Mouse (Mus musculus): ENCODE data around the gene Slc22a3. TPM values are rescaled to one million over a fixed set of nuclear protein-coding genes. Genes with fewer than 3 reads are reported as not detected.
A peak's percentile ranks its signal among the peaks of the same experiment; 100 is the strongest.

The Slc22a3 gene
- polyA plus RNA-seq, 3 experiments from 2014 or later, result 0.08 TPM; not detected in 2

GRCm38 (mm10) chr17:12396163-12396677 is 111.3 kb downstream of the Slc22a3 start:
- ATAC-seq, result no peak

- ATAC-seq, result no peak
These were observed 119.3 kb downstream of the Slc22a3 start for GRCm38 (mm10) chr17:12388239-12388638.

- no peak for ATAC-seq
These were observed 119.7 kb downstream of the Slc22a3 start for GRCm38 (mm10) chr17:12387781-12388180.

- ATAC-seq, result no peak
These were observed 122.3 kb downstream of the Slc22a3 start for GRCm38 (mm10) chr17:12385049-12385794.

- no peak for ATAC-seq
These were observed 125.0 kb downstream of the Slc22a3 start for GRCm38 (mm10) chr17:12382531-12382930.

- no peak for ATAC-seq
These were observed 125.9 kb downstream of the Slc22a3 start for GRCm38 (mm10) chr17:12381579-12381978.

- no peak for ATAC-seq
These were observed 127.2 kb downstream of the Slc22a3 start for GRCm38 (mm10) chr17:12380287-12380686.

GRCm38 (mm10) chr17:12377981-12378705 is 129.4 kb downstream of the Slc22a3 start, which contains the start of gene Plg:
TSS of gene Plg (plus strand) at chr17:12378608.
- ATAC-seq, result no peak

- no peak for ATAC-seq
These were observed 133.8 kb downstream of the Slc22a3 start for GRCm38 (mm10) chr17:12373601-12374144.

GRCm38 (mm10) chr17:12372021-12372420 is 135.5 kb downstream of the Slc22a3 start:
- ATAC-seq, result peak; percentile 75

- peak; percentile 62 for ATAC-seq
These were observed 136.1 kb downstream of the Slc22a3 start for GRCm38 (mm10) chr17:12371310-12371925.

GRCm38 (mm10) chr17:12370289-12370688 is 137.2 kb downstream of the Slc22a3 start:
- ATAC-seq, result no peak

GRCm38 (mm10) chr17:12369393-12369792 is 138.1 kb downstream of the Slc22a3 start:
- no peak for ATAC-seq

Other genes with a start within 250 kb of the Slc22a3 start
- gene Map3k4, start 188.9 kb downstream of the Slc22a3 start, polyA plus RNA-seq (2017; shearing (Covaris generic)), result 10 to 100 TPM; 10.6 to 11.7 (median 10.8) TPM
- not detected for gene Plg, start 129.1 kb downstream of the Slc22a3 start, polyA plus RNA-seq (2017; shearing (Covaris generic))
- 1 to 10 TPM in 2 of 3 experiments, under 1 TPM in 1; 0.43 to 8.6 (median 7.9) TPM for gene Slc22a2, start 76.4 kb upstream of the Slc22a3 start, polyA plus RNA-seq (2017; shearing (Covaris generic))
- 1 to 10 TPM in 1 of 3 experiments, under 1 TPM in 1, not detected in 1; 0.82 to 1.9 TPM for gene Slc22a1, start 168.1 kb upstream of the Slc22a3 start, polyA plus RNA-seq (2017; shearing (Covaris generic))